Mouse (Mus musculus) Muller cell, postnatal 12 days (primary cell): ENCODE measurements around the gene 6030498E09Rik.

Experiments
- DNase-seq: peaks from one replicate; pipeline ENCODE4 v3.0.0-alpha.2; 2015; ENCODE audit errors: inconsistent ontology term

6030498E09Rik gene

GRCm38 (mm10) chrX:38772478-38772877 lies at the start of gene 6030498E09Rik:
TSS of gene 6030498E09Rik (plus strand) at chrX:38772671.
- no peak for DNase-seq

DNA sequence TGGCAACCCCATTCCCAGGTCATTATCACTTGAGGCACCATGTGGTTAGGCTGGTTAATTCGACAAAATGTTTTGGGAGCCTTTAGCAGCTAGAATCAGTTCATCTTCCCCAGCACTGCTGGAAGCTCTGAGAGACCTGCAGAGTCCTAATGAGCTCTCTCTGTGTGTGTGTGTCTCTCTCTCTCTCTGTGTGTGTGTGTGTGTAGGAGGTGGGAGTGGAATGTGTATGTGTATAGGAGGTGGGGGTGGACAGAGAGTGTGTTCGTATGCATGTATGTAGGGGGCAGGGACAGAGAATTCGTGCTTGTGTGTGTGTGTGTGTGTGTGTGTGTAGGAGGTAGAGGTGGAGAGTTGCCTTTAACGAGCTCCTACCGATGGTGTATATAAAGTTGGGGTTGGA lies 42.4 kb upstream of the 6030498E09Rik start:
- DNase-seq: no peak

GRCm38 (mm10) chrX:38730639-38731038 lies 41.8 kb upstream of the 6030498E09Rik start:
- no peak for DNase-seq

DNA sequence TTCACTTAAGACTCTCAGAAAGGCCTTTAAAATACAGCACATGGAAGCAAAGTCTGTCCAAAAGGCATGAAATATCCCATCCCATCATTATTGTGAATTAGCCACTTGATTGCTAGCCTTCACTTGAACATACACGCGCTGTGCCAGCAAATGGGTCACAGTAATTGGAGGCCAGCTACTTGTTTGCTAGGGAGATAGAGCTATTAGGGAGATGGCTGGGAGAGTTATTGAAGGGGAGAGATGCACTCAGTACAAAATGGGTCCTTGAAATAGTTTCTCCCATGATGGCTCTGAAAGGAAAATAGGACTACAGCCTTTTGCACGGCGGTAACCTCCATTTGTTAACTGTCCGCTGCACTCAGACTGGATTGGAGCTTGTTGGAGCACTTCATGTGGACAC lies 38.8 kb upstream of the 6030498E09Rik start:
- DNase-seq: no peak

- DNase-seq: peak; percentile 25
These were observed 37.3 kb upstream of the 6030498E09Rik start for GRCm38 (mm10) chrX:38734916-38735880.

GRCm38 (mm10) chrX:38771453-38771852 lies 1.0 kb upstream of the 6030498E09Rik start:
- DNase-seq: no peak

- DNase-seq: peak; percentile 39
These were observed 585 bp upstream of the 6030498E09Rik start for GRCm38 (mm10) chrX:38771886-38772285.

GRCm38 (mm10) chrX:38794373-38794772 lies 21.9 kb downstream of the 6030498E09Rik start:
- no peak for DNase-seq

- peak; percentile 46 for DNase-seq
These were observed 41.5 kb downstream of the 6030498E09Rik start for GRCm38 (mm10) chrX:38813934-38814333.

DNA sequence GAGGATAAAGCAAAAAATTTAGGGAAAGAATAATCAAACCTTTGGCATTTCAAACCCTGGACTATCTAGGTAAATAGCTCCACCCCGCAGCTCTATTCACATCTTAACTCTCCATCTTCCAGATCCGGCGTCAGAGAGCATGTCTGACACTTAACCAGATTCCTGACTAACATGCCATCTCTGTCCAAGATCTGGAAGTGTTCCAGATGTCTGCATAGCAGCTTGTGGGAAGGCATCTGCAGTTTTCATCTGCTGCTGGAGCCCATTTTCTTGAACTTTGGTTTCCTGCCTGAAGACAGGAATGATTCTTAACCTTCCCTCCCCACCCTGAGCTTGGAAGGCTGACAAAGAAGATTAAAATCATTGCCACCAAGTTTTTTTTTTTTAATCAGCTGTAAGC lies 44.4 kb downstream of the 6030498E09Rik start:
- DNase-seq: peak; percentile 1

- no peak for DNase-seq
These were observed 186.1 kb downstream of the 6030498E09Rik start for GRCm38 (mm10) chrX:38958571-38958970.

GRCm38 (mm10) chrX:38996265-38996664 lies 223.8 kb downstream of the 6030498E09Rik start:
- no peak for DNase-seq
